Mouse (Mus musculus): ENCODE measurements around the gene Olfr551. TPM values are rescaled to one million over a fixed set of nuclear protein-coding genes. Genes with fewer than 3 reads are reported as not detected.

Olfr551 gene
- total RNA-seq, 2 experiments from 2014 or later: not detected

Other genes starting within 250 kb of the Olfr551 start
- 10 to 100 TPM; 18.1 to 20.5 TPM for gene Rrm1, start 150.2 kb downstream of the Olfr551 start, total RNA-seq (2021)
- gene Olfr543, start 110.2 kb downstream of the Olfr551 start, total RNA-seq (2021): not detected
- not detected for gene Olfr544, start 103.6 kb downstream of the Olfr551 start, total RNA-seq (2021)
- not detected for gene Olfr545, start 92.3 kb downstream of the Olfr551 start, total RNA-seq (2021)
- gene Olfr547, start 57.1 kb downstream of the Olfr551 start, total RNA-seq (2021): not detected
- not detected for gene Olfr548-ps1, start 51.0 kb downstream of the Olfr551 start, total RNA-seq (2021)
- not detected for gene Olfr549, start 42.0 kb downstream of the Olfr551 start, total RNA-seq (2021)
- gene Trim21, start 26.4 kb downstream of the Olfr551 start, total RNA-seq (2021): 1 to 10 TPM; 1.7 to 3.2 TPM
- under 1 TPM in 1 of 2 experiments, not detected in 1; 0.16 TPM for gene Olfr550, start 20.4 kb downstream of the Olfr551 start, total RNA-seq (2021)
- under 1 TPM; 0.09 to 0.17 TPM for gene Olfr552, start 5.9 kb upstream of the Olfr551 start, total RNA-seq (2021)
- gene Olfr553, start 26.3 kb upstream of the Olfr551 start, total RNA-seq (2021): not detected
- gene Olfr554, start 46.5 kb upstream of the Olfr551 start, total RNA-seq (2021): not detected
- not detected for gene Olfr555, start 66.9 kb upstream of the Olfr551 start, total RNA-seq (2021)
- gene Olfr556, start 73.0 kb upstream of the Olfr551 start, total RNA-seq (2021): not detected
- gene Trim68, start 95.4 kb upstream of the Olfr551 start, total RNA-seq (2021): 1 to 10 TPM; 3.8 to 4.5 TPM
- gene Olfr557, start 104.0 kb upstream of the Olfr551 start, total RNA-seq (2021): not detected
- 1 to 10 TPM in 1 of 2 experiments, under 1 TPM in 1; 0.91 to 1.3 TPM for gene Olfr558, start 110.3 kb upstream of the Olfr551 start, total RNA-seq (2021)
- not detected for gene Olfr33, start 127.2 kb upstream of the Olfr551 start, total RNA-seq (2021)
- gene Olfr559, start 135.6 kb upstream of the Olfr551 start, total RNA-seq (2021): not detected
- not detected for gene Olfr560, start 167.5 kb upstream of the Olfr551 start, total RNA-seq (2021)
- under 1 TPM; 0.21 to 0.40 TPM for gene Olfr78, start 167.6 kb upstream of the Olfr551 start, total RNA-seq (2021)
- not detected for gene Olfr561, start 179.3 kb upstream of the Olfr551 start, total RNA-seq (2021)
- gene Olfr564, start 211.6 kb upstream of the Olfr551 start, total RNA-seq (2021): not detected